Mouse (Mus musculus): ENCODE measurements around the gene Tas2r121.
"Not testable (repeated sequence)": the region's sequence is repeated elsewhere in the genome, so short reads cannot be mapped to it uniquely, and the experiment has no call there.

Gene Tas2r121

DNA sequence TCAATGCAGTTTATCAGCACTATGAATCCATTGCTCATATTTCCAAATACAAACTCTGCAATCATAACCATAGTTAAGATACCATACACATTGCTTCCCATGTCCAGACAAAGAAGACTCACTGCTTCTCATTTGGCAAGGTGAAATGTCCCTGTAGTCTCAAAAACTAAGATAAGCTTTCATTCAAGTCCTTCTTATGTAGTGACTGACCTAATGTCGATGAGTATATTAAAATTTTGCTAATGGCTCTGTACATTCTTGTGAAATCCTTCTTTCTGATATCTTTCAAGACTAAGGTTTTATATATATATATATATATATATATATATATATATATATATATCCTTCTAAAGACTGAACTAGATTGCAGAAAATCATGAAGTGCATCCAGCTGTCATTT, at the start of gene Tas2r121:
Gene Tas2r121 (minus strand): TSS at position 101 of the 400 bp plus-strand sequence.
- DNase-seq (ENCODE audit: low spot score in 2 of 2): no peak

DNA sequence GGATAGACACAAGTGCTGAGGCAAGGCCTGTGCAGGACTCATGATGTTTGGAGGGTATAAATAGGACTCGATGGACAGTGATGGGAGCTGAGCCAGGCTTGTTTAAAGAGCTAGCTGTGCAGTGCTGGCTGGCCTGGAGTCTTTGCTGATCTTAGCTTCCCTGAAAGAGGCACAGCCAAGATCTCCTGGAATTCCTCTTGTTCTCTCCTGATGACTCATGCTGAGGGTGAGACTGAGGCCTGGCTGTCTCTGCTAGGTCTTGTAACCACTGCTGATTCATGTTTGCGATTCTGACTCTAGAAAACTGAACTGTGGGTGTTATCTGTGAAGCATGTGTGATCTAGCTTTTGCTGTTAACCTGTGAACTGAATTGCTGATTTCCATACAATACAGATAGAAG, 49.4 kb upstream of the Tas2r121 start:
- no peak for DNase-seq (ENCODE audit: low spot score in 2 of 2)

DNA sequence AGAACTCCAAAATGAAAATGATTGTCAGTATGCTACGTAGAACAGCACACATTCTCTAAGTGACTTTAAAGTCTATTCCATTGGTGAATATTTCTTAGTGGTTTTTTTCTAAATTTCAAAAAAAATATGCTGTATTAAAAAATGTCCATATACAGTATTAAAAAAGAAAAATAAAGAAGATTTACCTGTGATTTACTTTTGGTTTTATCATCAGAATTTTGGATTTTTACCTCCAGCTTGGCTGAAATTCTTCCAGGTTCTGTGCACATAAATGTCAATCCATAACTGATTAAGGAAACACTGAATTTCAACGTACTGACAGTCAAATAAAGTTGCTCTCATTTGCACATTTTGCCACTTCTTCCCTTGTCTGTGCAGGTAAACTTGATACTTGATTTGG, 37.1 kb upstream of the Tas2r121 start, which contains the start of gene Tas2r115:
Gene Tas2r115 (minus strand): TSS at position 101 of the 400 bp plus-strand sequence.
- DNase-seq (ENCODE audit: low spot score in 2 of 2): no peak

- no peak for DNase-seq (ENCODE audit: low spot score in 2 of 2)
Observed at GRCm38 (mm10) chr6:132711828-132712227, 11.0 kb upstream of the Tas2r121 start, which contains the start of gene Tas2r122. Gene Tas2r122 (minus strand): TSS chr6:132711928.

GRCm38 (mm10) chr6:132691596-132691995, 9.2 kb downstream of the Tas2r121 start:
- not testable (repeated sequence) for DNase-seq (ENCODE audit: low spot score in 2 of 2)

GRCm38 (mm10) chr6:132656653-132657052, 44.2 kb downstream of the Tas2r121 start, which contains the start of gene Tas2r120:
Gene Tas2r120 (plus strand): TSS chr6:132656953.
- no peak for DNase-seq (ENCODE audit: low spot score in 2 of 2)

- DNase-seq (ENCODE audit: low spot score in 2 of 2): no peak
Observed at GRCm38 (mm10) chr6:132651426-132651825, 49.4 kb downstream of the Tas2r121 start, which contains the start of gene A630073D07Rik. Gene A630073D07Rik (minus strand): TSS chr6:132651526.

Data from spleen, postnatal 36 days (tissue).